Mouse (Mus musculus) lung, postnatal 4 days (tissue): ENCODE results near the gene Vmn2r15.

Source experiments
- DNase-seq, 2 experiments: peaks; one replicate each; pipeline ENCODE4 v3.0.0; 2021

Gene Vmn2r15

GRCm38 (mm10) chr5:109297544-109297943 lies at the start of gene Vmn2r15:
Gene Vmn2r15 (minus strand): TSS chr5:109297644.
- no peak for DNase-seq

- DNase-seq = no peak
Observed at GRCm38 (mm10) chr5:109329862-109330261, 32.4 kb upstream of the Vmn2r15 start, which contains the start of gene Vmn2r16. Gene Vmn2r16 (plus strand): TSS chr5:109330162.

- DNase-seq = no peak
Observed at GRCm38 (mm10) chr5:109294655-109295054, 2.8 kb downstream of the Vmn2r15 start.
